In genomic region chr17:67514387-67515241, GRCm38 (mm10) we compare ENCODE assay signal across 10 mouse cellular contexts.
DNase-seq lines count a peak whose midpoint lies in the region; ATAC-seq lines count a peak whose summit lies in the region.
"Had no signal": no experiment of that assay in that cellular context is flagged by ENCODE, and none has a peak within 500 bp of the region (broad histone marks: within the 10 kb centered on the region; RNA-seq: fewer than 3 reads in every experiment).

No protein-coding gene starts in this region.

- ATAC-seq in forebrain, embryonic 15.5 days (replicated peaks) = no peak
- no peak for ATAC-seq in forebrain, embryonic 16.5 days
- no peak for ATAC-seq in hindbrain, embryonic 15.5 days (ENCODE audit: low FRiP score, low read depth)
- ATAC-seq in lung, embryonic 16.5 days (ENCODE audit: low read depth) = peak; percentile 79
- ATAC-seq: midbrain, embryonic 16.5 days had no signal

- 0 out of 2 replicates have a peak overlapping the region, but pooled peaks have one; percentile 19 for H3K27ac ChIP-seq in forebrain, embryonic 15.5 days (replicated peaks)
- no peak overlapping the region for H3K27ac ChIP-seq in forebrain, embryonic 16.5 days (ENCODE audit: low read length)
- H3K27ac ChIP-seq in hindbrain, embryonic 15.5 days (replicated peaks) = peak overlapping the region; percentile 55
- peak overlapping the region; percentile 84 for H3K27ac ChIP-seq in lung, embryonic 16.5 days (ENCODE audit: low read length)

- no peaks in the 10 kb centered on the region for H3K4me1 ChIP-seq in forebrain, embryonic 15.5 days
- H3K4me1 ChIP-seq in forebrain, embryonic 16.5 days (replicated peaks; ENCODE audit: control insufficient read depth, insufficient read depth, low read length) = no peaks in the 10 kb centered on the region
- H3K4me1 ChIP-seq in hindbrain, embryonic 15.5 days (replicated peaks) = no peaks in the 10 kb centered on the region
- H3K4me1 ChIP-seq in lung, embryonic 16.5 days (replicated peaks; ENCODE audit: control insufficient read depth, insufficient read depth, low read length) = peaks cover 4% of the 10 kb centered on the region; the same call in 1 of the 2 replicates

- H3K27me3 ChIP-seq in forebrain, embryonic 15.5 days = no peaks in the 10 kb centered on the region
- H3K27me3 ChIP-seq in forebrain, embryonic 16.5 days (replicated peaks; ENCODE audit: control insufficient read depth, insufficient read depth, low read length) = no peaks in the 10 kb centered on the region
- no peaks in the 10 kb centered on the region for H3K27me3 ChIP-seq in hindbrain, embryonic 15.5 days
- no peaks in the 10 kb centered on the region for H3K27me3 ChIP-seq in lung, embryonic 16.5 days (ENCODE audit: control insufficient read depth, insufficient read depth, low read depth, low read length)

- H3K4me3 ChIP-seq in forebrain, embryonic 15.5 days = no peak overlapping the region
- H3K4me3 ChIP-seq in forebrain, embryonic 16.5 days (replicated peaks; ENCODE audit: low read length) = no peak overlapping the region
- H3K4me3 ChIP-seq in hindbrain, embryonic 15.5 days = no peak overlapping the region
- H3K4me3 ChIP-seq in lung, embryonic 16.5 days (ENCODE audit: low read length) = no peak overlapping the region

- H3K9me3 ChIP-seq in forebrain, embryonic 15.5 days = no peaks in the 10 kb centered on the region
- H3K9me3 ChIP-seq in forebrain, embryonic 16.5 days (ENCODE audit: control insufficient read depth, low read length) = no peaks in the 10 kb centered on the region
- no peaks in the 10 kb centered on the region for H3K9me3 ChIP-seq in hindbrain, embryonic 15.5 days
- H3K9me3 ChIP-seq in lung, embryonic 16.5 days (ENCODE audit: control insufficient read depth, low read length) = no peaks in the 10 kb centered on the region

- no peak overlapping the region for H3K9ac ChIP-seq in forebrain, embryonic 15.5 days (replicated peaks)
- H3K9ac ChIP-seq in forebrain, embryonic 16.5 days (replicated peaks; ENCODE audit: low read depth, low read length) = no peak overlapping the region
- H3K9ac ChIP-seq in hindbrain, embryonic 15.5 days = no peak overlapping the region
- H3K9ac ChIP-seq in lung, embryonic 16.5 days (ENCODE audit: low read length) = no peak overlapping the region

- H3K36me3 ChIP-seq in forebrain, embryonic 15.5 days = no peaks in the 10 kb centered on the region
- no peaks in the 10 kb centered on the region for H3K36me3 ChIP-seq in forebrain, embryonic 16.5 days (ENCODE audit: control insufficient read depth, insufficient read depth)
- H3K36me3 ChIP-seq in hindbrain, embryonic 15.5 days = no peaks in the 10 kb centered on the region
- H3K36me3 ChIP-seq in lung, embryonic 16.5 days (ENCODE audit: control insufficient read depth, insufficient read depth, low read length) = no peaks in the 10 kb centered on the region

- H3K4me2 ChIP-seq in forebrain, embryonic 15.5 days (replicated peaks) = no peak overlapping the region
- no peak overlapping the region for H3K4me2 ChIP-seq in forebrain, embryonic 16.5 days (ENCODE audit: low read length)
- no peak overlapping the region for H3K4me2 ChIP-seq in hindbrain, embryonic 15.5 days
- no peak overlapping the region for H3K4me2 ChIP-seq in lung, embryonic 16.5 days (ENCODE audit: low read depth, low read length)

- DNase-seq in heart, adult 11 months = peak; percentile 99
- no peak for DNase-seq in spleen, postnatal 36 days (ENCODE audit: low spot score in 2 of 2)
- DNase-seq in left cerebral cortex, adult 8-10 months (ENCODE audit: low spot score in 2 of 2) = no peak
- DNase-seq in adrenal gland, postnatal 36 days = no peak
- DNase-seq: cerebellum, adult 11 months had no signal

- WGBS in forebrain, embryonic 15.5 days = 72% methylated on average over 9 of the region's 9 CpGs
- WGBS in forebrain, embryonic 16.5 days = 73% methylated on average over 9 of the region's 9 CpGs
- 83% methylated on average over 9 of the region's 9 CpGs for WGBS in hindbrain, embryonic 15.5 days
- WGBS in lung, embryonic 16.5 days = 51% methylated on average over 9 of the region's 9 CpGs
